Mouse (Mus musculus) embryonic fibroblast, embryonic 13.5 days (primary cell): Measurements from ENCODE around the gene Tm6sf2. TPM values are rescaled to one million over a fixed set of nuclear protein-coding genes. Genes with fewer than 3 reads are reported as not detected.

ENCODE experiments used
- H3K27ac ChIP-seq: 2 replicates; pipeline ENCODE4 v1.5.1; 2012; ENCODE audit warnings: low read length, control low read depth, inconsistent platforms; ENCODE audit not compliant: insufficient read depth
- H3K4me1 ChIP-seq: 2 replicates; pipeline ENCODE4 v1.6.1; 2011; ENCODE audit warnings: low read length; ENCODE audit not compliant: control insufficient read depth, insufficient read depth
- H3K4me3 ChIP-seq: 2 replicates; pipeline ENCODE4 v1.5.1; 2011; ENCODE audit warnings: mild to moderate bottlenecking, control low read depth, low read length; ENCODE audit not compliant: insufficient read depth
- CTCF ChIP-seq: IDR thresholded peaks from 2 replicates; pipeline ENCODE4 v1.5.1; 2011; ENCODE audit warnings: mild to moderate bottlenecking, control low read depth, low read length, moderate library complexity, borderline replicate concordance; ENCODE audit not compliant: insufficient read depth
- POLR2A ChIP-seq: IDR thresholded peaks from 2 replicates; pipeline ENCODE4 v1.6.1; 2011; ENCODE audit warnings: low read depth, mild to moderate bottlenecking, control low read depth, low read length, moderate library complexity
- polyA plus RNA-seq: library from polyadenylated mRNA; stranded (reverse); fragments of >200 nt; gene quantifications from 2 replicates; pipeline ENCODE4 v1.2.4, GENCODE M21; 2011; ENCODE audit warnings: low read depth; ENCODE audit not compliant: missing spikeins, insufficient read length

The Tm6sf2 gene
- polyA plus RNA-seq, 1 experiment = 1.0 TPM

- Histone ChIP-seq H3K4me3 (no peak overlapping the region), H3K27ac (no peak overlapping the region), H3K4me1 (no peaks in the 10 kb centered on the region)
- no peak for TF ChIP-seq CTCF
- TF ChIP-seq POLR2A = no peak
These were observed 44.9 kb downstream of the Tm6sf2 start for GRCm38 (mm10) chr8:70117611-70118010.

- Histone ChIP-seq H3K27ac (no peak overlapping the region), H3K4me1 (no peaks in the 10 kb centered on the region), H3K4me3 (no peak overlapping the region)
- TF ChIP-seq CTCF (no peak), POLR2A (no peak)
These were observed 46.3 kb downstream of the Tm6sf2 start for GRCm38 (mm10) chr8:70118726-70119700.

- no peak within 1 kb of the TSS for H3K27ac ChIP-seq
- no peak within 1 kb of the TSS for H3K4me3 ChIP-seq
- no peak for TF ChIP-seq CTCF
- no peaks in the 10 kb centered on the region for H3K4me1 ChIP-seq
These were observed 47.9 kb downstream of the Tm6sf2 start, which contains the start of gene Ncan for GRCm38 (mm10) chr8:70120667-70121066. Ncan (minus strand) TSS chr8:70120873.

GRCm38 (mm10) chr8:70122863-70123262 is 50.1 kb downstream of the Tm6sf2 start:
- no peak overlapping the region for H3K4me3 ChIP-seq
- no peaks in the 10 kb centered on the region for H3K4me1 ChIP-seq
- TF ChIP-seq POLR2A = no peak
- peak; percentile 16; the same call in 1 of the 2 replicates for TF ChIP-seq CTCF
- H3K27ac ChIP-seq = no peak overlapping the region

GRCm38 (mm10) chr8:70124992-70125391 is 52.3 kb downstream of the Tm6sf2 start:
- TF ChIP-seq CTCF (no peak), POLR2A (no peak)
- Histone ChIP-seq H3K4me1 (no peaks in the 10 kb centered on the region), H3K27ac (no peak overlapping the region), H3K4me3 (no peak overlapping the region)

GRCm38 (mm10) chr8:70128435-70128834 is 55.7 kb downstream of the Tm6sf2 start:
- TF ChIP-seq POLR2A (no peak), CTCF (no peak)
- Histone ChIP-seq H3K27ac (no peak overlapping the region), H3K4me3 (no peak overlapping the region), H3K4me1 (no peaks in the 10 kb centered on the region)

- Histone ChIP-seq H3K27ac (no peak overlapping the region), H3K4me3 (no peak overlapping the region), H3K4me1 (no peaks in the 10 kb centered on the region)
- TF ChIP-seq POLR2A (no peak), CTCF (no peak)
These were observed 56.7 kb downstream of the Tm6sf2 start for GRCm38 (mm10) chr8:70129309-70129952.

Other genes with a start within 250 kb of the Tm6sf2 start
- gene Pbx4, start 240.4 kb upstream of the Tm6sf2 start, polyA plus RNA-seq = 2.5 and 3.6 TPM in 2 replicates
- gene Cilp2, start 185.2 kb upstream of the Tm6sf2 start, polyA plus RNA-seq = not detected in 2 replicates
- 0.39 and 0.50 TPM in 2 replicates for gene Tssk6, start 170.7 kb upstream of the Tm6sf2 start, polyA plus RNA-seq
- 62.9 and 77.5 TPM in 2 replicates for gene Ndufa13, start 170.4 kb upstream of the Tm6sf2 start, polyA plus RNA-seq
- gene Yjefn3, start 170.2 kb upstream of the Tm6sf2 start, polyA plus RNA-seq = not detected in 2 replicates
- 63.8 and 67.2 TPM in 2 replicates for gene Gatad2a, start 76.5 kb upstream of the Tm6sf2 start, polyA plus RNA-seq
- 25.8 and 31.6 TPM in 2 replicates for gene Mau2, start 30.2 kb upstream of the Tm6sf2 start, polyA plus RNA-seq
- 20.5 and 23.9 TPM in 2 replicates for gene Sugp1, start 30.1 kb upstream of the Tm6sf2 start, polyA plus RNA-seq
- gene Hapln4, start 10.5 kb downstream of the Tm6sf2 start, polyA plus RNA-seq = 0.84 and 1.1 TPM in 2 replicates
- 0.33 TPM in 1 of 2 replicates, not detected in the other for gene Ncan, start 47.9 kb downstream of the Tm6sf2 start, polyA plus RNA-seq
- 13.4 and 14.4 TPM in 2 replicates for gene Nr2c2ap, start 58.4 kb downstream of the Tm6sf2 start, polyA plus RNA-seq
- gene Rfxank, start 66.2 kb downstream of the Tm6sf2 start, polyA plus RNA-seq = 7.4 and 10.1 TPM in 2 replicates
- gene Borcs8, start 66.6 kb downstream of the Tm6sf2 start, polyA plus RNA-seq = 59.2 and 65.3 TPM in 2 replicates
- gene Mef2b, start 66.8 kb downstream of the Tm6sf2 start, polyA plus RNA-seq = not detected in 2 replicates
- gene Tmem161a, start 99.4 kb downstream of the Tm6sf2 start, polyA plus RNA-seq = 66.2 and 84.2 TPM in 2 replicates
- gene Slc25a42, start 139.4 kb downstream of the Tm6sf2 start, polyA plus RNA-seq = 5.3 and 6.6 TPM in 2 replicates
- gene Sugp2, start 161.3 kb downstream of the Tm6sf2 start, polyA plus RNA-seq = 26.4 and 28.9 TPM in 2 replicates
- gene Armc6, start 161.5 kb downstream of the Tm6sf2 start, polyA plus RNA-seq = 11.0 and 14.9 TPM in 2 replicates
- gene Homer3, start 209.9 kb downstream of the Tm6sf2 start, polyA plus RNA-seq = 42.2 and 54.0 TPM in 2 replicates
- 24.8 and 31.6 TPM in 2 replicates for gene Ddx49, start 229.6 kb downstream of the Tm6sf2 start, polyA plus RNA-seq
- gene Cope, start 229.6 kb downstream of the Tm6sf2 start, polyA plus RNA-seq = 129 and 132 TPM in 2 replicates
- gene Cers1, start 242.9 kb downstream of the Tm6sf2 start, polyA plus RNA-seq = 2.6 and 3.2 TPM in 2 replicates